Mouse (Mus musculus) CH12.LX (cell line): ENCODE measurements around the gene Ncln. TPM values are rescaled to one million over a fixed set of nuclear protein-coding genes. Genes with fewer than 3 reads are reported as not detected.

Experiments used
- DNase-seq: peaks from one replicate; pipeline ENCODE4 v3.0.0-alpha.2; 2013; ENCODE audit errors: extremely low read depth
- H3K27ac ChIP-seq: 2 replicates; pipeline ENCODE4 v1.5.1; 2012; ENCODE audit warnings: low read depth, mild to moderate bottlenecking, control low read depth, moderate library complexity; ENCODE audit not compliant: insufficient read depth
- H3K27me3 ChIP-seq: replicated peaks from 2 replicates; pipeline ENCODE3; 2012; ENCODE audit warnings: inconsistent platforms
- H3K36me3 ChIP-seq, 2 experiments: replicated peaks in 1 of 2; 2 replicates each; pipeline versions ENCODE3 to v1.6.1; 2012; ENCODE audit warnings: inconsistent platforms in 1 of 2, low read length in 1 of 2, mild to moderate bottlenecking in 1 of 2, mixed read lengths in 1 of 2, moderate library complexity in 1 of 2; ENCODE audit not compliant: control insufficient read depth in 1 of 2, insufficient read depth in 1 of 2
- H3K4me1 ChIP-seq, 2 experiments: 2 replicates each; pipeline ENCODE4 v1.6.1; 2012; ENCODE audit warnings: inconsistent platforms in 1 of 2, moderate library complexity in 1 of 2; ENCODE audit not compliant: insufficient read depth in 2 of 2, control insufficient read depth in 1 of 2
- H3K4me2 ChIP-seq: 2 replicates; pipeline ENCODE4 v1.6.1; 2012; ENCODE audit warnings: low read depth, mild to moderate bottlenecking, control low read depth; ENCODE audit not compliant: poor library complexity, insufficient read depth, severe bottlenecking
- H3K4me3 ChIP-seq, 3 experiments: fragments of 150-350 bp in 1 of 3; sonication (generic) in 1 of 3; replicated peaks in 1 of 3; 2 replicates each; pipeline versions ENCODE3 to v1.5.1; 2011 to 2012; ENCODE audit warnings: low read depth in 2 of 3, low read length in 2 of 3, mild to moderate bottlenecking in 2 of 3, moderate library complexity in 2 of 3, control low read depth in 1 of 3, improper control_type of control experiment in 1 of 3, inconsistent platforms in 1 of 3, mixed read lengths in 1 of 3; ENCODE audit not compliant: poor library complexity in 1 of 3
- H3K79me2 ChIP-seq: replicated peaks from 2 replicates; pipeline ENCODE4 v1.6.1; 2012; ENCODE audit warnings: mild to moderate bottlenecking, moderate library complexity; ENCODE audit not compliant: control insufficient read depth, poor library complexity, insufficient read depth, severe bottlenecking; ENCODE audit errors: extremely low read depth
- H3K9ac ChIP-seq: 2 replicates; pipeline ENCODE4 v1.6.1; 2012; ENCODE audit warnings: low read depth, mild to moderate bottlenecking, control low read depth, moderate library complexity; ENCODE audit not compliant: insufficient read depth
- H3K9me3 ChIP-seq: replicated peaks from 2 replicates; pipeline ENCODE3; 2012; ENCODE audit warnings: low read length, inconsistent platforms, mixed read lengths
- BHLHE40 ChIP-seq: IDR thresholded peaks from 2 replicates; pipeline ENCODE4 v1.6.1; 2011; ENCODE audit warnings: mild to moderate bottlenecking, low read depth, low read length, improper control_type of control experiment
- CHD1 ChIP-seq: IDR thresholded peaks from 2 replicates; pipeline ENCODE4 v1.6.1; 2012; ENCODE audit warnings: low read depth, low read length, improper control_type of control experiment, inconsistent platforms
- CHD2 ChIP-seq: IDR thresholded peaks from 2 replicates; pipeline ENCODE4 v1.6.1; 2011; ENCODE audit warnings: low read length, improper control_type of control experiment
- E2F4 ChIP-seq: IDR thresholded peaks from 2 replicates; pipeline ENCODE4 v1.6.1; 2011; ENCODE audit warnings: low read depth, low read length, improper control_type of control experiment; ENCODE audit not compliant: insufficient replicate concordance
- ELF1 ChIP-seq: IDR thresholded peaks from 2 replicates; pipeline ENCODE4 v1.6.1; 2014; ENCODE audit warnings: low read depth, mild to moderate bottlenecking, inconsistent platforms, low read length, improper control_type of control experiment
- EP300 ChIP-seq: IDR thresholded peaks from 2 replicates; pipeline ENCODE4 v1.6.1; 2011; ENCODE audit warnings: low read length, improper control_type of control experiment
- HCFC1 ChIP-seq: IDR thresholded peaks from 2 replicates; pipeline ENCODE4 v1.6.1; 2012; ENCODE audit warnings: low read depth, mild to moderate bottlenecking, inconsistent platforms, low read length, improper control_type of control experiment
- IRF4 ChIP-seq: IDR thresholded peaks from 2 replicates; pipeline ENCODE4 v1.6.1; 2014; ENCODE audit warnings: low read depth, mild to moderate bottlenecking, inconsistent platforms, low read length, improper control_type of control experiment
- MAFK ChIP-seq: IDR thresholded peaks from 2 replicates; pipeline ENCODE4 v1.6.1; 2011; ENCODE audit warnings: low read length, improper control_type of control experiment; ENCODE audit not compliant: insufficient replicate concordance
- MAX ChIP-seq: IDR thresholded peaks from 2 replicates; pipeline ENCODE4 v1.6.1; 2011; ENCODE audit warnings: low read length, improper control_type of control experiment
- MXI1 ChIP-seq: IDR thresholded peaks from 2 replicates; pipeline ENCODE4 v1.6.1; 2011; ENCODE audit warnings: mild to moderate bottlenecking, low read depth, low read length, improper control_type of control experiment
- NELFE ChIP-seq: IDR thresholded peaks from 2 replicates; pipeline ENCODE4 v1.6.1; 2011; ENCODE audit warnings: low read depth, low read length, improper control_type of control experiment
- NRF1 ChIP-seq: IDR thresholded peaks from 2 replicates; pipeline ENCODE4 v1.6.1; 2014; ENCODE audit warnings: low read depth, mild to moderate bottlenecking, inconsistent platforms, low read length, improper control_type of control experiment, moderate library complexity
- PAX5 ChIP-seq: IDR thresholded peaks from 2 replicates; pipeline ENCODE4 v1.6.1; 2012; ENCODE audit warnings: low read length, inconsistent platforms, mixed read lengths
- POLR2AphosphoS2 ChIP-seq: IDR thresholded peaks from 2 replicates; pipeline ENCODE4 v1.6.1; 2011; ENCODE audit warnings: low read depth, low read length, improper control_type of control experiment
- RCOR1 ChIP-seq: conservative IDR thresholded peaks from 2 replicates; pipeline ENCODE4 v1.6.1; 2012; ENCODE audit warnings: low read depth, mild to moderate bottlenecking, inconsistent platforms, low read length, improper control_type of control experiment
- SIN3A ChIP-seq: IDR thresholded peaks from 2 replicates; pipeline ENCODE4 v1.6.1; 2012; ENCODE audit warnings: low read length, improper control_type of control experiment, inconsistent platforms
- TBP ChIP-seq: conservative IDR thresholded peaks from 2 replicates; pipeline ENCODE4 v1.6.1; 2011; ENCODE audit warnings: low read depth, low read length, improper control_type of control experiment
- UBTF ChIP-seq: IDR thresholded peaks from 2 replicates; pipeline ENCODE4 v1.6.1; 2012; ENCODE audit warnings: low read depth, mild to moderate bottlenecking, inconsistent platforms, low read length, improper control_type of control experiment, moderate library complexity
- USF1 ChIP-seq: IDR thresholded peaks from 2 replicates; pipeline ENCODE4 v1.6.1; 2014; ENCODE audit warnings: low read depth, mild to moderate bottlenecking, inconsistent platforms, low read length, improper control_type of control experiment
- ZC3H11A ChIP-seq: IDR thresholded peaks from 2 replicates; pipeline ENCODE4 v1.6.1; 2012; ENCODE audit warnings: low read depth, mild to moderate bottlenecking, inconsistent platforms, low read length, improper control_type of control experiment
- ZMIZ1 ChIP-seq: IDR thresholded peaks from 2 replicates; pipeline ENCODE4 v1.6.1; 2012; ENCODE audit warnings: low read depth, mild to moderate bottlenecking, inconsistent platforms, low read length, improper control_type of control experiment
- ZNF384 ChIP-seq: IDR thresholded peaks from 2 replicates; pipeline ENCODE4 v1.6.1; 2012; ENCODE audit warnings: low read depth, low read length, improper control_type of control experiment, inconsistent platforms
- dilution Hi-C: fragments of 300-500 bp; cut with MboI; formaldehyde crosslinking; loops from 2 replicates; pipeline ENCODE4 v1.14.3; 2020; ENCODE audit warnings: low sequenced_read_pairs; ENCODE audit not compliant: extremely low pct_unique_long_range_greater_than_20kb, extremely low pct_ligation_motif_present
- in situ Hi-C: fragments of 300-500 bp; cut with MboI; formaldehyde crosslinking; loops from 3 replicates; pipeline ENCODE4 v1.14.3; 2019; ENCODE audit warnings: low sequenced_read_pairs, low pct_ligation_motif_present, low pct_unique_long_range_greater_than_20kb, mixed read lengths
- polyA plus RNA-seq: library from polyadenylated mRNA; unstranded; fragments of >175 nt; gene quantifications from 2 replicates; pipeline ENCODE4 v1.2.1, GENCODE M21; 2012; ENCODE audit warnings: low read depth; ENCODE audit not compliant: insufficient read length
- total RNA-seq, 2 experiments: library from RNA; depleted of rRNA; stranded (reverse); fragments of 300-350 nt in 1 of 2; fragments of >200 nt in 1 of 2; gene quantifications; 2 replicates each; pipeline ENCODE4 v1.2.3; 2012 to 2014

Ncln gene
- total and polyA plus RNA-seq, 3 experiments, result 41.5 to 99.5 (median 89.5) TPM

DNA sequence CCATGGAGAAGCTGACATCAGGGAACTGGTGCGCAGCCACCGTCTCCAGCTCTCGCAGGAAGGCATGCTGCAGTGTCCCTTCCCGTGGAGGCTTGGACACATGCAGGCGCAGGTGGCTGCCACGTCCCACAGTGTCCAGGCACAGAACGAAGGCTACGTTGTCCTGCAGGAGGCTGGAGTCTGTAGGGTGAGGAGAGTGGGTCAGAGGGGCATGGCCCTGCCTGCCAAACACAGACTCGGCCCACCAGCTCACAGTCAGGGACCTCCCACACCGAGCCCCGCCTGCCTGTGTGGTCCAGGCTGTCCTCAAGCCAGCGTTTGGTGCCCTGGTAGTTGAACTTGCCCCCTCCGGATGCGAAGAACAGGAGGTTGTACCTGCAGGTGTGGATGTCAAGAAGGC is 6.3 kb downstream of the Ncln start:
- no peak overlapping the region for H3K27ac ChIP-seq
- H3K4me1 ChIP-seq, result peaks cover 8 to 13% of the 10 kb centered on the region in 2 experiments
- no peak overlapping the region for H3K4me3 ChIP-seq
- no peak for TF ChIP-seq CHD1
- no peak for TF ChIP-seq POLR2AphosphoS2
- no peak for TF ChIP-seq TBP
- TF ChIP-seq ZMIZ1, result no peak
- no peak for TF ChIP-seq USF1
- TF ChIP-seq NRF1, result no peak
- no peak for TF ChIP-seq RCOR1
- TF ChIP-seq ELF1, result no peak
- TF ChIP-seq, all 38 proteins: peak for 0
- H3K4me2 ChIP-seq, result no peak overlapping the region
- in situ Hi-C loops, result loop anchor here (10.0 kb wide), 1 partner anchor 115 kb away; the partner anchor contains the start of genes BC025920 and Tle6
- no peaks in the 10 kb centered on the region for H3K9me3 ChIP-seq
- no peaks in the 10 kb centered on the region for H3K27me3 ChIP-seq
- H3K9ac ChIP-seq, result no peak overlapping the region
- no peak for DNase-seq
- peaks cover 14% of the 10 kb centered on the region for H3K79me2 ChIP-seq
- H3K36me3 ChIP-seq, result peaks cover 68 to 95% of the 10 kb centered on the region in 2 experiments
- dilution Hi-C loops, result no loop called here

DNA sequence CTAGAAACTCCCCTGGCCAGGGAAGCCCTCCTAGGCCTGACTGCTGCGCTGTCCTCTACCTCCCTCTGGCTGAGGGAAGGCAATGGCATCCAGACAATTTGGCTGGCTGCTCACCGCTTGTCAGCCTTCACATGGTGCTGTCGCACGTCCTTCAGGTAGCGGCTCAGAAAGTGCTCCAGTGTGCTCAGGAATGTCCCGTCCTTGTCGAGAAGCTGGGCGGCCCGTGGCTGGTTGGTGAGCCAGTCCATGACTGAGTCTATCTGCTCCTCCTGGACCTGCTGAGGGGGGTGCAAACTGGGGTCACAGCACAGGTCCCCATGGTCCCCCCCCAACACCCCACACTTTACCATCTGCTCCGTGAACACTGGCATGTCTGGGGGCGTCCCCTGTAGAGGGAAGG is 8.1 kb downstream of the Ncln start:
- no peak overlapping the region for H3K4me3 ChIP-seq
- peaks cover 64 to 79% of the 10 kb centered on the region in 2 experiments for H3K36me3 ChIP-seq
- in situ Hi-C loops, result no loop called here
- H3K9ac ChIP-seq, result no peak overlapping the region
- no peak for DNase-seq
- no peak overlapping the region for H3K4me2 ChIP-seq
- H3K4me1 ChIP-seq, result no peaks in the 10 kb centered on the region
- H3K27ac ChIP-seq, result no peak overlapping the region
- H3K27me3 ChIP-seq, result no peaks in the 10 kb centered on the region
- dilution Hi-C loops, result no loop called here
- no peaks in the 10 kb centered on the region for H3K9me3 ChIP-seq
- no peaks in the 10 kb centered on the region for H3K79me2 ChIP-seq
- TF ChIP-seq ZNF384 (no peak), NRF1 (no peak), EP300 (no peak)

DNA sequence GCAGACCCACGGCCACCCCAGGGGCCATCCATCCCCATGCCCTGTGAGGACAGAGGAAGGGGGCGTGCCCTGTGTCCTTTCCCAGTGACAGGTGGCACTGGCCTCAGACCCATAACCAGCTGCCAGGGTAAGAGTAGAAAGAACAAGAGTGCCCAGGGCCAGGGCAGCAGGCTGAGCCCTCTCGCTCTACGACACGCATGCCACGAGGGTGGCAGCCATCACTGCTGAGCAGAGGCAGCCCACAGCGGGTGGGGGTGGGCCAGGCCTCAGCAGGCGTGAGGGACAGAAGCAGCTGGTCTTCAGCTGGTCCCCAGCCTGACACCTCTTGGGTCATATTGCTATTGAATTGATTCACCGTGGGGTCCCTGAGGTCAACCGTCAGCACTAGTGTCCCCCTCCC is 9.7 kb downstream of the Ncln start:
- in situ Hi-C loops (no loop called here), dilution Hi-C loops (no loop called here)
- Histone ChIP-seq H3K79me2 (no peaks in the 10 kb centered on the region), H3K27ac (no peak overlapping the region), H3K4me1 (peaks cover 3 to 4% of the 10 kb centered on the region in 2 experiments; a peak in 3 of 4 replicates), H3K9ac (no peak overlapping the region), H3K4me3 (no peak overlapping the region), H3K36me3 (peaks cover 49 to 63% of the 10 kb centered on the region in 2 experiments), H3K4me2 (no peak overlapping the region), H3K9me3 (no peaks in the 10 kb centered on the region), H3K27me3 (peaks cover 13% of the 10 kb centered on the region)
- TF ChIP-seq PAX5, result no peak
- no peak for TF ChIP-seq CHD1
- no peak for TF ChIP-seq HCFC1
- TF ChIP-seq E2F4, result no peak
- TF ChIP-seq MAX, result no peak
- TF ChIP-seq ZNF384, result no peak
- TF ChIP-seq ELF1, result no peak
- TF ChIP-seq UBTF, result no peak
- no peak for TF ChIP-seq ZC3H11A
- no peak for TF ChIP-seq NELFE
- TF ChIP-seq POLR2AphosphoS2, result no peak
- TF ChIP-seq CHD2, result no peak
- TF ChIP-seq SIN3A, result no peak
- no peak for TF ChIP-seq RCOR1
- TF ChIP-seq USF1, result no peak
- no peak for TF ChIP-seq EP300
- no peak for TF ChIP-seq IRF4
- TF ChIP-seq MAFK, result no peak
- TF ChIP-seq MXI1, result no peak
- TF ChIP-seq BHLHE40, result no peak
- DNase-seq, result no peak
